Mouse (Mus musculus) gastrocnemius, postnatal 10 days (tissue): Measurements from ENCODE around the gene Ace. TPM values are rescaled to one million over a fixed set of nuclear protein-coding genes. Genes with fewer than 3 reads are reported as not detected.

Experiments used
- DNase-seq: peaks from one replicate; pipeline ENCODE4 v3.0.0; 2021; ENCODE audit warnings: mixed read lengths
- long read RNA-seq, 2 experiments: library from polyadenylated mRNA; stranded (forward); transcript quantifications; one replicate each; pipeline ENCODE4 v2.0.0; 2021
- total RNA-seq, 2 experiments: library from RNA; stranded (reverse); gene quantifications; 2 replicates each; pipeline ENCODE4 v1.2.3; 2021

The Ace gene
- 10 to 100 TPM; 40.0 to 40.5 TPM for total RNA-seq
- long read RNA-seq, experiment 1, full-length matches to known transcripts, result 27 of 41 reads
- long read RNA-seq, experiment 1, partial matches to known transcripts, result 11 of 41 reads
- long read RNA-seq, experiment 1, other reads (novel, unspliced or antisense), result 3 of 41 reads
- long read RNA-seq, experiment 2, full-length matches to known transcripts, result 20 of 37 reads
- long read RNA-seq, experiment 2, partial matches to known transcripts, result 15 of 37 reads
- long read RNA-seq, experiment 2, other reads (novel, unspliced or antisense), result 2 of 37 reads

GRCm38 (mm10) chr11:105967741-105968574 is at the start of gene Ace:
TSS of gene Ace (plus strand) at chr11:105967945.
- peak; percentile 48 for DNase-seq

- no peak for DNase-seq
These were observed 47.5 kb upstream of the Ace start for GRCm38 (mm10) chr11:105920098-105920785.

- DNase-seq, result no peak
These were observed 46.9 kb upstream of the Ace start for GRCm38 (mm10) chr11:105920836-105921235.

GRCm38 (mm10) chr11:105921275-105921674 is 46.5 kb upstream of the Ace start:
- no peak for DNase-seq

GRCm38 (mm10) chr11:105922769-105923663 is 44.7 kb upstream of the Ace start:
- no peak for DNase-seq

- peak; percentile 66 for DNase-seq
These were observed 40.4 kb upstream of the Ace start for GRCm38 (mm10) chr11:105927065-105928030.

- DNase-seq, result no peak
These were observed 39.6 kb upstream of the Ace start for GRCm38 (mm10) chr11:105928171-105928570.

GRCm38 (mm10) chr11:105931380-105931779 is 36.4 kb upstream of the Ace start:
- DNase-seq, result no peak

GRCm38 (mm10) chr11:105933746-105934145 is 34.0 kb upstream of the Ace start:
- DNase-seq, result no peak

- no peak for DNase-seq
These were observed 33.4 kb upstream of the Ace start for GRCm38 (mm10) chr11:105934303-105934711.

GRCm38 (mm10) chr11:105934816-105935215 is 32.9 kb upstream of the Ace start:
- DNase-seq, result no peak

- no peak for DNase-seq
These were observed 32.2 kb upstream of the Ace start for GRCm38 (mm10) chr11:105935496-105935895.

GRCm38 (mm10) chr11:105936200-105936599 is 31.5 kb upstream of the Ace start:
- DNase-seq, result peak; percentile 89

GRCm38 (mm10) chr11:105936974-105937373 is 30.8 kb upstream of the Ace start:
- DNase-seq, result no peak

- no peak for DNase-seq
These were observed 29.0 kb upstream of the Ace start for GRCm38 (mm10) chr11:105938771-105939170.

- no peak for DNase-seq
These were observed 25.8 kb upstream of the Ace start for GRCm38 (mm10) chr11:105941973-105942372.

- DNase-seq, result peak; percentile 50
These were observed 24.3 kb upstream of the Ace start for GRCm38 (mm10) chr11:105943133-105944102.

- peak; percentile 51 for DNase-seq
These were observed 23.6 kb upstream of the Ace start for GRCm38 (mm10) chr11:105944126-105944621.
